Mouse (Mus musculus): ENCODE data around the gene Gm9970. TPM values are rescaled to one million over a fixed set of nuclear protein-coding genes. Genes with fewer than 3 reads are reported as not detected.
A peak's percentile ranks its signal among the peaks of the same experiment; 100 is the strongest.

Gene Gm9970
- polyA plus RNA-seq, 1 experiment from 2014 or later, result 0.45 TPM

DNA sequence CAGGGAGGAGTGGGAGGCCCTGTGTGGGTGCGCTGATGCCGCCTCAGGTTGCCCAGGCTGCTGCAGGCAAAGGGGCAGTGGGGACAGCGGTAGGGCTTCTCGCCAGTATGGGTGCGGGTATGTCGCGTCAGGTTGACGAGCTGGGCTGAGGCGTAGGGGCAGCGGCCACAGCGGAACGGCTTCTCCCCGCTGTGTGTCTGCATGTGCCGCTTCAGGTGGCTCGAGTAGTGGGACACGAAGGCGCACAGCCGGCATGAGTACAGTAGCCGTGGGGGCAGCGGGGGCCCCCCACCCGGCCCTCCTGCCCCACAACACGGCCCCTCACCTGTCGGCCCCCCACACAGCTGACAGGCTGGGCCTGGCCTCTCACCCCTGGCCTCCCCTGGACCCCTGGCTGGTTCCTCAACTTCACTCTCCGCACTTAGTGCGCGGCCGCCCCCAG lies 40.7 kb downstream of the Gm9970 start:
- peaks cover 74% of the 10 kb centered on the region for H3K36me3 ChIP-seq (replicated peaks)
- H3K4me3 ChIP-seq, result 0 out of 2 replicates have a peak overlapping the region, but pooled peaks have one; percentile 4
- H3K27me3 ChIP-seq (replicated peaks), result no peaks in the 10 kb centered on the region
- H3K27ac ChIP-seq, result no peak overlapping the region
- no peak overlapping the region for H3K9ac ChIP-seq
- no peak for ATAC-seq (replicated peaks)
- peaks cover 27% of the 10 kb centered on the region for H3K4me1 ChIP-seq
- 92% methylated on average over 27 of the region's 27 CpGs for WGBS
- H3K4me2 ChIP-seq, result peak overlapping the region; percentile 64
- peaks cover 4% of the 10 kb centered on the region for H3K9me3 ChIP-seq

DNA sequence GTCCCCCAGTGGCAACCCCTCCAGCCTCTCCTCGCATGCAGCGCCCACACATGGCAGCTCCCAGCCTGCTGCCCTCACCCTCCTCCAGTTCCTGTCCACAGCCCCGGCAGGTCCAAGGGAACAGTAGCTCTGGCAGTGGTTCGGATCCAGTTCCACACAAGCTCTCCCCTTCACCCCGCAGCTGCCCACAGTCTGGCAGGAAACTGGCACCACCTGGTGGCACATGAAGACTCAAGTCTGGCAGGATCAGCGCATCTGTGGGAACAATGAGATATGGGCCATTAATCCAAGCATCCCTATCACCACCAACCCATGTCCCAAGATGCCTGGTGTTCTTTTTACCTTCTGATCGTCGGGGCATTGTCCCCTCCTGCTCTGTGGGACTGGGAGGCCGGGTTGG lies 41.1 kb downstream of the Gm9970 start:
- H3K27me3 ChIP-seq (replicated peaks), result no peaks in the 10 kb centered on the region
- 0 out of 2 replicates have a peak overlapping the region, but pooled peaks have one; percentile 4 for H3K4me3 ChIP-seq
- WGBS, result 85% methylated on average over 9 of the region's 9 CpGs
- H3K9ac ChIP-seq, result no peak overlapping the region
- no peak overlapping the region for H3K4me2 ChIP-seq
- H3K36me3 ChIP-seq (replicated peaks), result peaks cover 73% of the 10 kb centered on the region
- H3K9me3 ChIP-seq, result peaks cover 4% of the 10 kb centered on the region
- no peak overlapping the region for H3K27ac ChIP-seq
- H3K4me1 ChIP-seq, result peaks cover 27% of the 10 kb centered on the region
- ATAC-seq (replicated peaks), result no peak

DNA sequence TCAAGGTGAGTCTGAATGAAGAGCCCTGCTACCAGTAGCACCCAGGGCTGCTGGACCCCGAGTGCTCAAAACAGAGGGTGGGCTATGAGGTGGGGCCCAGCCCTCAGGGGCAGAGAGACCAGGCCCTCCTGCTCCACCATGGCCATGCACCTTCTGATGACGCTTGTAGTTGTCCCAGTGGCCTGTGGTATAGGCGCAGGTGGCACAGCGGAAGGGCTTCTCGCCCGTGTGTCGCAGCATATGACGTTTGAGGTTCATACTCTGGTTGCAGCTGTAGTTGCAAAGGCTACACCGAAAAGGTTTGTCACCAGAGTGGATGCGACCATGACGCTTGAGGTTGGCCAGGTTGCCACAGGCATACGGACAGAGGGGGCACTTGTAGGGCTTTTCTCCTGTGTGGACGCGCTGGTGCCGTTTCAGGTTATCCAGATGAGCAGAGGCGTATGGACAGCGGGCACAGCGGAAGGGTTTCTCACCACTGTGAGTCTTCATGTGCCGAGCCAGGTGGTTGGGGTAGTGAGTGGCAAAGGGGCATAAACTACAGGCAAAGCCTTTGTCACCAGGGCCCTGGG lies 41.6 kb downstream of the Gm9970 start:
- Histone ChIP-seq H3K4me1 (peaks cover 30% of the 10 kb centered on the region), H3K27ac (no peak overlapping the region), H3K4me3 (no peak overlapping the region), H3K4me2 (no peak overlapping the region), H3K9ac (no peak overlapping the region), H3K9me3 (peaks cover 4% of the 10 kb centered on the region), H3K36me3 (replicated peaks) (peaks cover 72% of the 10 kb centered on the region), H3K27me3 (replicated peaks) (no peaks in the 10 kb centered on the region)
- WGBS, result 94% methylated on average over 19 of the region's 19 CpGs
- no peak for ATAC-seq (replicated peaks)

DNA sequence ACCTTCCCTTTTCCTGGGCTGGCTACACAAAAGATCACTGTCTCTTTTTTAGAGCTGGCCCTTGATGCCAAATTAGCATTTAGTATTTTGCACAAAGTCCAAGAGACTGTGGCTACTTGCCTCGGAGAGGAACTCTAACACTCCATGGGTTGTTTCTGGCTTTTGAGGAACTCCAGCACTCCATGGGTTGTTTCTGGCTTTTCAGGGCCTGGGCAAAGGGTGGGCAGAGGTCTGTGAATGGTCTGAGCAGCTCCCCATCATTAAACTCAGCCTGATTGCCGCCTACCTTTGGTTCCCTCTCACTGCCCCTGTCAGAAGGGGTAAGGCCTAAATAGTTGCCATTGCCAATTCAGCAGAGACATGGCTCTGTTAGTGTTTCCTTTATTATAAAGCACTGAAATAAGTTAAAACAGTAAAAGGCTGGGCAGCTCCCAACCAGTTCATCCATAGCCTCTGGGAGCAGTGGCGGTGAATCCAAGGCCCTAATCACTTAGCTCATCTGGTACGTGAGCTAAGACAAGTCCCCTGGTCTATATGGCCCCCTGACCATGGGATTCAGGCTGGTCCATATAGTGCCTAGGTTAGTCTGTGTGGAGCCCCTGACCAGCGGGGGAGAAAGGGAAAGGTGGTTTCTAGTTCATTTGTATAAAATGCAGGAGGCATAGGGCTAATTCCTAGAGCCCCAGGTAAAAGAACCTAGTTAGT lies 42.3 kb downstream of the Gm9970 start:
- peaks cover 4% of the 10 kb centered on the region for H3K9me3 ChIP-seq
- H3K27me3 ChIP-seq (replicated peaks), result no peaks in the 10 kb centered on the region
- peaks cover 66% of the 10 kb centered on the region for H3K36me3 ChIP-seq (replicated peaks)
- H3K4me3 ChIP-seq, result no peak overlapping the region
- no peak overlapping the region for H3K27ac ChIP-seq
- peaks cover 37% of the 10 kb centered on the region for H3K4me1 ChIP-seq
- 82% methylated on average over 5 of the region's 5 CpGs for WGBS
- no peak overlapping the region for H3K4me2 ChIP-seq
- no peak for ATAC-seq (replicated peaks)
- no peak overlapping the region for H3K9ac ChIP-seq

GRCm38 (mm10) chr5:31198170-31198569 lies 42.9 kb downstream of the Gm9970 start:
- WGBS, result 89% methylated on average over 9 of the region's 9 CpGs
- Histone ChIP-seq H3K36me3 (replicated peaks) (peaks cover 60% of the 10 kb centered on the region), H3K9ac (no peak overlapping the region), H3K4me3 (no peak overlapping the region), H3K4me2 (no peak overlapping the region), H3K27me3 (replicated peaks) (no peaks in the 10 kb centered on the region), H3K9me3 (peaks cover 4% of the 10 kb centered on the region), H3K4me1 (peaks cover 38% of the 10 kb centered on the region), H3K27ac (no peak overlapping the region)
- no peak for ATAC-seq (replicated peaks)

DNA sequence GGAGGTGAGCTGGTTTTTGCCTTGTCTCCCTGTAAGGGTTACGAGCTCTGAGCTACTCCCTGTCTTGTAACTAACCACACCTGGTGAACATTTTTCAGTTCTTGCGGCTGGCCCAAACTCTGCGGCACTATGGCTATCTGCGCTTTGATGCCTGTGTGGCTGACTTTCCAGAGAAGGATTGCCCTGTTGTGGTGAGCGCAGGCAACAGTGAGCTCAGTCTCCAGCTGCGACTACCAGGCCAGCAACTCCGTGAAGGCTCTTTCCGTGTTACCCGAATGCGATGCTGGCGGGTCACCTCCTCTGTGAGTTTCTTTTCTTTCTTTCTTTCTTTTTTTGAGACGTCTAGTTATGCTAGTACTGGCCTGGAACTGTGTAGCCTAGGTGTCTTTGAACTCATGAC lies 44.0 kb downstream of the Gm9970 start:
- H3K27me3 ChIP-seq (replicated peaks), result no peaks in the 10 kb centered on the region
- no peak for ATAC-seq (replicated peaks)
- H3K27ac ChIP-seq, result no peak overlapping the region
- H3K36me3 ChIP-seq (replicated peaks), result peaks cover 55% of the 10 kb centered on the region
- no peak overlapping the region for H3K9ac ChIP-seq
- H3K9me3 ChIP-seq, result peaks cover 4% of the 10 kb centered on the region
- no peak overlapping the region for H3K4me3 ChIP-seq
- no peak overlapping the region for H3K4me2 ChIP-seq
- 93% methylated on average over 12 of the region's 12 CpGs for whole genome bisulfite sequencing
- peaks cover 34% of the 10 kb centered on the region for H3K4me1 ChIP-seq

DNA sequence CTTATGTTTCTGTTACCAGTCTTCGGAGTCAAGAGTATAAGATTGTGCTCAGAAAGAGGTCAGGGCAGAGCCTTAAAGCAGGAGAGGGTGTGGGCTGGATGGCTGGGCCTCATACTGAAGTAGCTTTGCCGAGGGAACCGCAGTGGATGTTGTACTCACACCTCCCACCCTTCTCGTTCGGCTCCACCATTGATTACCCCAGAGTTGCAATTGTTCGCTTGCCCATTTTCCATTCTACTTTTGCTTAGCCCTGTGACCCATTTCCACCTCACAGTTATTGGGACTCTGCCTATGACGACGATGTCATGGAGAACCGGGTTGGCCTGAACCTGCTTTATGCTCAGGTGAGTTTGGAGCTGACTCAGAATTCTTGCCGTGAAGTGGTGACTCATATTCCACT lies 44.8 kb downstream of the Gm9970 start:
- peaks cover 38% of the 10 kb centered on the region for H3K4me1 ChIP-seq
- peaks cover 4% of the 10 kb centered on the region for H3K9me3 ChIP-seq
- H3K4me3 ChIP-seq, result no peak overlapping the region
- no peak overlapping the region for H3K4me2 ChIP-seq
- H3K9ac ChIP-seq, result no peak overlapping the region
- ATAC-seq (replicated peaks), result no peak
- no peaks in the 10 kb centered on the region for H3K27me3 ChIP-seq (replicated peaks)
- peaks cover 56% of the 10 kb centered on the region for H3K36me3 ChIP-seq (replicated peaks)
- WGBS, result 95% methylated on average over 10 of the region's 10 CpGs
- H3K27ac ChIP-seq, result no peak overlapping the region

DNA sequence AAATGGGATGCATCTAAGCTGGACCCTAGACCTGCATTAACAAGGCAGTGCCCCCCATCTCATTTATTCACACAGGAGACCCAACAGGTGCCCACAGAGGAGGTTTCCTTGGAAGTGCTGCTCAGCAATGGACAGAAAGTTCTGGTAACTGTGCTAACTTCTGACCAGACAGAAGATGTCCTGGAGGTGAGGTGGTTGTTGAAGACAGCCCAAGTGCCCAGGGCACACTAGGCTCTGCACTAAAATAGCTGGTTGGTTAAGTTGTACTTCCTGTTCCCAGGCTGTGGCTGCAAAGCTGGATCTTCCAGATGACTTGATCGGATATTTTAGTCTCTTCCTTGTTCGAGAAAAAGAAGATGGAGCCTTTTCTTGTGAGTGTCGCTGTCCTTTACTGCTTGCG lies 45.4 kb downstream of the Gm9970 start:
- ATAC-seq (replicated peaks), result no peak
- Histone ChIP-seq H3K4me2 (no peak overlapping the region), H3K27me3 (replicated peaks) (no peaks in the 10 kb centered on the region), H3K4me1 (peaks cover 33% of the 10 kb centered on the region), H3K27ac (no peak overlapping the region), H3K9me3 (peaks cover 4% of the 10 kb centered on the region), H3K36me3 (replicated peaks) (peaks cover 60% of the 10 kb centered on the region), H3K9ac (no peak overlapping the region), H3K4me3 (no peak overlapping the region)
- WGBS, result 92% methylated on average over 4 of the region's 4 CpGs

- Histone ChIP-seq H3K4me1 (peaks cover 24% of the 10 kb centered on the region), H3K4me3 (peak overlapping the region; percentile 95; the same call in 1 of the 2 replicates), H3K27ac (no peak overlapping the region), H3K4me2 (peak overlapping the region; percentile 92; the same call in 1 of the 2 replicates), H3K9me3 (no peaks in the 10 kb centered on the region), H3K9ac (no peak overlapping the region), H3K36me3 (replicated peaks) (peaks cover 62% of the 10 kb centered on the region), H3K27me3 (replicated peaks) (no peaks in the 10 kb centered on the region)
- WGBS, result 94% methylated on average over 16 of the region's 16 CpGs
- no peak for ATAC-seq (replicated peaks)
Measured at GRCm38 (mm10) chr5:31194486-31195485, 46.2 kb downstream of the Gm9970 start.

DNA sequence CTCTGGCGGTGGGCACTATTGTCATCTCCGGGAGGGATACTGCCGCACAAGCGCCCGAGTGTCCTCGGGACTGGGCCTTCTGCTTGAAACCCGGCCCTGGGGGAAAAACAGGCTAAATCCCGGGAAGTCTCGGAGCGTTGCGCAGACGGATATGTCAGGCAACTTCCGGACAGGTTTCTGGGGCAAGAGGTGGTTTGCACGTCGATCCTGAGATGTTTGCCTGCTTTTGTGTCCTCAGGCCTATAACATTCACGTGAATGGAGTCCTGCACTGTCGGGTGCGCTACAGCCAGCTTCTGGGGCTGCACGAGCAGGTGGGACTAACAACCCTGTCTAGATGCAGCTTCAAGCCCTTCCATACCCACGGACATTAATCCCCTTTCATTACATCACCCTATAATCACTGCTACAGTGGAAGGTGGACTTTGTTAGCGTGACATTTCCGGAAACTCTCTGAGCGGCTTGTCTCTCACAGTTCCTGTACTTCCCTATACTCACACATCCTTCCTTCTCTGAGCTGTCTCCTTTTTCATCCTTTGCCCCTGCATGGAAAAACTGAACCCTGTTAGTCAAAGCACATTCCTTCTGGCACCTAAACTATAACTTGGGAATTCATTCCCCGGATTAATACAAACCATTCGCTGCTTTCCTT lies 47.3 kb downstream of the Gm9970 start:
- H3K27ac ChIP-seq, result peak overlapping the region; percentile 89
- H3K4me3 ChIP-seq, result peak overlapping the region; percentile 95
- H3K4me1 ChIP-seq, result peaks cover 23% of the 10 kb centered on the region
- no peaks in the 10 kb centered on the region for H3K27me3 ChIP-seq (replicated peaks)
- no peak for ATAC-seq (replicated peaks)
- peaks cover 59% of the 10 kb centered on the region for H3K36me3 ChIP-seq (replicated peaks)
- peak overlapping the region; percentile 92 for H3K4me2 ChIP-seq
- 13% methylated on average over 25 of the region's 25 CpGs for WGBS
- H3K9me3 ChIP-seq, result no peaks in the 10 kb centered on the region
- H3K9ac ChIP-seq, result peak overlapping the region; percentile 94

- H3K4me3 ChIP-seq, result peak within 1 kb of the TSS; percentile 95
- ATAC-seq (replicated peaks), result peak; percentile 97
Measured at GRCm38 (mm10) chr5:31192939-31193630, 47.9 kb downstream of the Gm9970 start, which contains the start of the genes Snx17 and Eif2b4. Snx17 (plus strand) TSS chr5:31193227. Eif2b4 (minus strand) TSS chr5:31193430.

More at GRCm38 (mm10) chr5:31192939-31193630, 47.9 kb downstream of the Gm9970 start, which contains the start of the genes Snx17 and Eif2b4:
- Histone ChIP-seq H3K27me3 (replicated peaks) (no peaks in the 10 kb centered on the region), H3K9me3 (no peaks in the 10 kb centered on the region), H3K9ac (peak within 1 kb of the TSS; percentile 94), H3K27ac (peak within 1 kb of the TSS; percentile 89), H3K4me1 (peaks cover 23% of the 10 kb centered on the region), H3K36me3 (replicated peaks) (peaks cover 59% of the 10 kb centered on the region), H3K4me2 (peak within 1 kb of the TSS; percentile 92)
- WGBS, result 0% methylated on average over 48 of the region's 48 CpGs
